Mouse (Mus musculus) lung, embryonic 16.5 days (tissue): ENCODE results near the gene Ryr2. TPM values are rescaled to one million over a fixed set of nuclear protein-coding genes. Genes with fewer than 3 reads are reported as not detected.

ENCODE experiments used
- ATAC-seq: fragments of 200-750 bp; cut with Nextera tagmentation; 2 replicates; pipeline ENCODE4 v1.8.0; 2017; ENCODE audit warnings: low read depth, mild to moderate bottlenecking, moderate library complexity
- H3K27ac ChIP-seq: fragments of 300-500 bp; sonication (generic); 2 replicates; pipeline ENCODE4 v1.5.1; 2014; ENCODE audit warnings: mild to moderate bottlenecking, control low read depth, low read length
- H3K27me3 ChIP-seq: fragments of 300-500 bp; sonication (generic); 2 replicates; pipeline ENCODE4 v1.6.1; 2014; ENCODE audit warnings: low read depth, low read length, mixed read lengths; ENCODE audit not compliant: control insufficient read depth, insufficient read depth
- H3K36me3 ChIP-seq: fragments of 300-500 bp; sonication (generic); 2 replicates; pipeline ENCODE4 v1.6.1; 2014; ENCODE audit warnings: low read length; ENCODE audit not compliant: control insufficient read depth, insufficient read depth
- H3K4me1 ChIP-seq: fragments of 300-500 bp; sonication (generic); replicated peaks from 2 replicates; pipeline ENCODE4 v1.6.1; 2014; ENCODE audit warnings: low read length, mixed read lengths; ENCODE audit not compliant: control insufficient read depth, insufficient read depth
- H3K4me2 ChIP-seq: fragments of 300-500 bp; sonication (generic); 2 replicates; pipeline ENCODE4 v1.6.1; 2014; ENCODE audit warnings: low read depth, low read length, control low read depth
- H3K4me3 ChIP-seq: fragments of 300-500 bp; sonication (generic); 2 replicates; pipeline ENCODE4 v1.5.1; 2014; ENCODE audit warnings: mild to moderate bottlenecking, low read length, control low read depth
- H3K9ac ChIP-seq: fragments of 300-500 bp; sonication (generic); 2 replicates; pipeline ENCODE4 v1.6.1; 2014; ENCODE audit warnings: low read length, control low read depth
- H3K9me3 ChIP-seq: fragments of 300-500 bp; sonication (generic); 2 replicates; pipeline ENCODE4 v1.6.1; 2016; ENCODE audit warnings: low read length; ENCODE audit not compliant: control insufficient read depth
- WGBS: fragments of 180-500 bp; shearing (Covaris S2); extraction: QIAGEN DNeasy Blood & Tissue Kit; methylation state at CpG from one replicate; pipeline ENCODE4 v1.1.7; 2014; 5-methylcytosine and 5-hydroxymethylcytosine counted together
- polyA plus RNA-seq: library from polyadenylated mRNA; unstranded; fragments of >200 nt; fragmentation: Nextera tagmentation; extraction: Ambion mirVana; gene quantifications from 2 replicates; pipeline ENCODE4 v1.2.1, GENCODE M21; 2015

Ryr2 gene
- polyA plus RNA-seq, 1 experiment from 2014 or later, result 1.5 TPM

- no peak overlapping the region for H3K4me3 ChIP-seq
- whole genome bisulfite sequencing, result 95% methylated on average over 3 of the region's 3 CpGs
- no peaks in the 10 kb centered on the region for H3K36me3 ChIP-seq
- H3K9me3 ChIP-seq, result no peaks in the 10 kb centered on the region
- no peak overlapping the region for H3K4me2 ChIP-seq
- ATAC-seq, result no peak
- H3K27ac ChIP-seq, result no peak overlapping the region
- H3K27me3 ChIP-seq, result no peaks in the 10 kb centered on the region
- H3K9ac ChIP-seq, result no peak overlapping the region
- H3K4me1 ChIP-seq, result no peaks in the 10 kb centered on the region
Observed at GRCm38 (mm10) chr13:11701721-11702120, 405.0 kb downstream of the Ryr2 start.

DNA sequence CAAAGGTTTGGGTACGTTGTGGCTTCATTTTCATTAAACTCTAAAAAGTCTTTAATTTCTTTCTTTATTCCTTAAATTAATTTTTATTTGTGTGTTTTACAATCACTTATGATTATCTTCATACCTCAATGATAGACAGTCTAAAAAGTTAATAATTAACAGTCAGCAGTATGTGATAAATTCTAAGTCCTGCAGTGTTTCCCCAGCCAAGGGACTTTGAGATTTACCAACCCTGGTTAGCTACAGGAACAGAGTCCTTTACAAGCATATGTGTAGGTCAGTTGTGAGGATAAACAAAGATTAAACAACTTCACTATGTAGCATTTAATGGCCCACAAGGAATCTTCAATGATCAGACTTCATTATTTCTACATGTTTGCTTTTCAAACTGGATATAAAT is 410.2 kb downstream of the Ryr2 start:
- Histone ChIP-seq H3K27me3 (no peaks in the 10 kb centered on the region), H3K4me2 (no peak overlapping the region), H3K4me1 (no peaks in the 10 kb centered on the region), H3K4me3 (no peak overlapping the region), H3K36me3 (no peaks in the 10 kb centered on the region), H3K9me3 (no peaks in the 10 kb centered on the region), H3K9ac (no peak overlapping the region), H3K27ac (no peak overlapping the region)
- 81% methylated on average over 1 of the region's 1 CpGs for WGBS
- no peak for ATAC-seq

DNA sequence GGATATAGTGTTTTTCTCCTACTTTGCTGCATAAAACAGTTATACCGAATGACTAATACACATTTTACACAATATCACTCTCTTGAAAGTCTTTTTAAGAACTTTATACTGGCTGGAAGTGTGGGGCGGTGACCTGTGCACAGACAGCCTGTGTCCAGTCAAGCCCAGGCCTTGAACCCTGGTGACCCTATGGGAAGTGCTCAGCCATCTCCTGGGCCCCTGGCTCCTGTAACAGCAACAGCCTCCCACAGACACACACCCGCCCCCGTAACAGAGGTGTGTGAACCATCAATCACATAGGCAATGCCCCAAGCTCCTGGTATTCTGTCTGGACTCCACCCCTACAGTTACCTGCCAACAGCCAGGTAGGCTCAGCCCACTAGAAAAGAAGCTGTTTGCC is 424.9 kb downstream of the Ryr2 start:
- Histone ChIP-seq H3K36me3 (no peaks in the 10 kb centered on the region), H3K27ac (no peak overlapping the region), H3K9me3 (no peaks in the 10 kb centered on the region), H3K4me2 (no peak overlapping the region), H3K4me3 (no peak overlapping the region), H3K27me3 (no peaks in the 10 kb centered on the region), H3K4me1 (no peaks in the 10 kb centered on the region), H3K9ac (no peak overlapping the region)
- 63% methylated on average over 4 of the region's 4 CpGs for WGBS
- no peak for ATAC-seq

DNA sequence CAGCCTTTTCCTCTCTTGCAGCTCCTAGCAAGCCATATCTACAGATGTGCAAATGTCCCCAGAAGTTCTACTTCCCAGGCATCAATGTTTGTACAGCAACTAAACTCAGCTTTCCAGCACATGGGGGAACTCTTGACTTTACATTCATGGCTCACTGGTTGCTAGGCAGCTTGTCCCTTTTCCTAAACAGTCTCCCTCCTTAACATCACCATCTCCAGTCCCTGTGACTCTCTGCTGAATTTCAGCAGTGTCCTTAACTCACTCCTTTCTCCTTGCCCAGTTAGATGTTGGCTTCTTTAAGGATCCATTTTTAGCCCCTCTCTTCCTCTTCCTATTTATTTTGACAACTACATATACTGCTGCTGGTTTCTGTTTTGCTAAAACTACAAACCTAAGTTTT is 443.9 kb downstream of the Ryr2 start:
- H3K36me3 ChIP-seq, result no peaks in the 10 kb centered on the region
- no peak for ATAC-seq
- H3K9me3 ChIP-seq, result no peaks in the 10 kb centered on the region
- no peak overlapping the region for H3K4me3 ChIP-seq
- H3K4me2 ChIP-seq, result no peak overlapping the region
- no peaks in the 10 kb centered on the region for H3K27me3 ChIP-seq
- H3K27ac ChIP-seq, result no peak overlapping the region
- no peak overlapping the region for H3K9ac ChIP-seq
- no peaks in the 10 kb centered on the region for H3K4me1 ChIP-seq

DNA sequence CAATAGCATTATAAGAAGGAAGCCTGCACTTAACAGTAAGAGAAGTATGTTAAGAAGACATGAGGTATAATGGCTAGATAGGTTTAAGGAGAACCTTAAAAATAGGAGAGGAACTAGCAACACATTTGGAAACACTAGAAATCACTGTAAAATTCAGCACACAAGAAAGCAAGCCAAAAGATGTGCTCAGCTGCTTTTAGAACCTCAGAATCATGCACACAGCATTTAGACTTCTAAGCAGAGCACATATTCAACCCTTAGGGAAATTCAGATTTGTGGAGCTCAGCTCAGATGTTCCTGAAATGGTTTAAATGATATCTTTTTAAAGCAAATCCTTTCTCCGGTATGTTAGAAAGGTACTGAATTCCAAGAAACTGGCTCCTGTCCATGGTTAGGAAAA is 461.9 kb downstream of the Ryr2 start:
- ATAC-seq, result no peak
- Histone ChIP-seq H3K9me3 (no peaks in the 10 kb centered on the region), H3K4me1 (no peaks in the 10 kb centered on the region), H3K27ac (no peak overlapping the region), H3K36me3 (no peaks in the 10 kb centered on the region), H3K9ac (no peak overlapping the region), H3K27me3 (no peaks in the 10 kb centered on the region), H3K4me3 (no peak overlapping the region), H3K4me2 (no peak overlapping the region)
- 86% methylated on average over 1 of the region's 1 CpGs for WGBS

DNA sequence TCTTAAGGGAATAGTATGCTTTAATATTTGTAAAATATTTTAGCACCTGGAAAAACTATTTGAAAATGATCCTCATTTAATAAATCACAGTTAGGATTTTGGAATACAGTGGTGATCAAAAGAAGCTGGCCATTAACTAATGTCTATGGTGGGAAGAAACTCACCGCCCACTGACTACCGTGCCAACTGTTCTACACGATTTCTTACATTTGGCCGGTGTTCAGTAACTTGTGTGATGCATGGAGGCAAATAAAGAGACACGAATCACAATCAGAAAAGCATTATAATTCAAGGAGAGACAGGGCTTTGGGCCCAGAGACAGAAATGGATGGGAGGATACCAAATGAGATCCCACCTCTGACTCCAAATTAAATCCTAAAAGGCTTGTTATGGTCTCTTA is 470.4 kb downstream of the Ryr2 start:
- H3K27ac ChIP-seq, result no peak overlapping the region
- H3K4me3 ChIP-seq, result no peak overlapping the region
- 89% methylated on average over 5 of the region's 5 CpGs for WGBS
- H3K4me1 ChIP-seq, result no peaks in the 10 kb centered on the region
- no peaks in the 10 kb centered on the region for H3K9me3 ChIP-seq
- no peak overlapping the region for H3K4me2 ChIP-seq
- H3K9ac ChIP-seq, result no peak overlapping the region
- no peak for ATAC-seq
- H3K27me3 ChIP-seq, result no peaks in the 10 kb centered on the region
- H3K36me3 ChIP-seq, result no peaks in the 10 kb centered on the region

DNA sequence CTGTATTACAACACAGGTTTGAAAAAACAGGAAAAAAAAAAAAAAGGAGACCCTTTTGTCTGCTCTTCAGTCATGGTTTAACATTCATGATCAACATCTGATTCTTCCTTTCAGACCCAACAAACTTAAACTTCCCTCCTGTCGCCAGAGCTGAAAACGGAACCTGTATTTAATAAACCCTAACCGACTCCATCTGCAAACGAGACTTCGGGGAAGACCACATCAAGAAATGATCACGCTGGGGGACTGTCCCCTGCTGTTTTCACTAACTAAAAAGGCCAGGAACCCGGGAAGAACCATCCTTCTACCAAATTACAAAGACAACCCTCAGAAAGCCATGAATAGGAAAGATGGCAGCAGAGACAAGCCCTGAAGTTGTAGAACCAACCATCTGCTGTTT is 482.2 kb downstream of the Ryr2 start:
- H3K27me3 ChIP-seq, result no peaks in the 10 kb centered on the region
- H3K4me1 ChIP-seq, result no peaks in the 10 kb centered on the region
- no peak overlapping the region for H3K9ac ChIP-seq
- H3K36me3 ChIP-seq, result no peaks in the 10 kb centered on the region
- no peak overlapping the region for H3K4me3 ChIP-seq
- ATAC-seq, result no peak
- H3K9me3 ChIP-seq, result no peaks in the 10 kb centered on the region
- WGBS, result 82% methylated on average over 7 of the region's 7 CpGs
- no peak overlapping the region for H3K4me2 ChIP-seq
- H3K27ac ChIP-seq, result no peak overlapping the region

GRCm38 (mm10) chr13:11595431-11595830 is 511.3 kb downstream of the Ryr2 start:
- Histone ChIP-seq H3K4me3 (no peak overlapping the region), H3K4me1 (no peaks in the 10 kb centered on the region), H3K4me2 (no peak overlapping the region), H3K27me3 (no peaks in the 10 kb centered on the region), H3K9ac (no peak overlapping the region), H3K27ac (no peak overlapping the region), H3K36me3 (no peaks in the 10 kb centered on the region), H3K9me3 (no peaks in the 10 kb centered on the region)
- WGBS, result 86% methylated on average over 9 of the region's 9 CpGs
- ATAC-seq, result no peak

DNA sequence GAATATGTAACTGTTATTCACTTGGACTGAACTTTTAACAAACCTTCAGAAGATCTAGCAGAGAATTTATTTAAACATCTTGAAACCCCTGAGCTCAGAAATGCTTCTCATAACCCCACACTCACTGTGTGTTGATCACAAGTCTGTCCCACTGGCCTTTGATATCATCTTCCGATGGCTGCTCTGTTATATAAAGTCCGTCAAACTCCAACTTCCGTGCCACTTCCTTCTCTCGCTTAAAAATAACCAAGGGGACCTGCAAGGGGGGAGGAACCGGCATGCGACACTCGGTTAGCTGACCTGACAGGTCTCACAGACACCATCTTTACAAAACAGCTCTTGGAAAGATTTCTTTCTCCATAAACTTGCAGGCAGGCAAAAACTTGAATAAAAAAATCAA is 521.5 kb downstream of the Ryr2 start:
- no peaks in the 10 kb centered on the region for H3K36me3 ChIP-seq
- H3K4me3 ChIP-seq, result no peak overlapping the region
- H3K9me3 ChIP-seq, result no peaks in the 10 kb centered on the region
- no peaks in the 10 kb centered on the region for H3K4me1 ChIP-seq
- 32% methylated on average over 7 of the region's 7 CpGs for WGBS
- no peak overlapping the region for H3K4me2 ChIP-seq
- H3K27me3 ChIP-seq, result no peaks in the 10 kb centered on the region
- no peak overlapping the region for H3K27ac ChIP-seq
- ATAC-seq, result no peak
- no peak overlapping the region for H3K9ac ChIP-seq

- H3K27me3 ChIP-seq, result no peaks in the 10 kb centered on the region
- H3K4me1 ChIP-seq, result no peaks in the 10 kb centered on the region
- no peaks in the 10 kb centered on the region for H3K9me3 ChIP-seq
- H3K4me2 ChIP-seq, result no peak overlapping the region
- H3K27ac ChIP-seq, result no peak overlapping the region
- WGBS, result 47% methylated on average over 2 of the region's 2 CpGs
- no peaks in the 10 kb centered on the region for H3K36me3 ChIP-seq
- H3K9ac ChIP-seq, result no peak overlapping the region
- no peak for ATAC-seq
- no peak overlapping the region for H3K4me3 ChIP-seq
Observed at GRCm38 (mm10) chr13:11572552-11572951, 534.2 kb downstream of the Ryr2 start.
